Mouse (Mus musculus) liver, embryonic 14.5 days (tissue): Measurements from ENCODE around the gene Abcc4.

Source experiments
- CTCF ChIP-seq: IDR thresholded peaks from 2 replicates; pipeline ENCODE4 v1.5.1; 2016; ENCODE audit warnings: antibody characterized with exemption, low read depth, control low read depth
- EP300 ChIP-seq: IDR thresholded peaks from 2 replicates; pipeline ENCODE4 v1.6.1; 2016; ENCODE audit warnings: antibody characterized with exemption, low read depth

DNA sequence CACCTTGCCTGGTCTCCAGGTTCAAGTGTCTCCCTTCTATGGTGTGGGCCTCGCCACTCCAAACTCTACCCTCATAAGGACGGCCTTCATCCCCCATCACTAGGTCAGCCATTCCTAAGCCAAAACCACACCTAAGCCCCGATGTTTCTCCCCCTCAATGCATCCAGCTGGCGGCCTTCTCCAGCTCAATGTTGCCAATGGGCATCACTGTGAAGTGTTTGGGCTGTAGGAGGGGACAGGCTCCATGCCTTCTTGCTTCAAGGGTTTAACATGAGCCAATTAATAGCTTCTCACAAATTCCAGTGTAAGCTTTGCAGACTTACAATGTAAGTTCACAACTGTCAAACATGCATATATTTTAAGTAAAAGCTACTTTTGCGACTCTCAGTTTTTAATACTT, 140.3 kb downstream of the Abcc4 start:
- no peak for TF ChIP-seq EP300
- TF ChIP-seq CTCF: no peak
